Mouse (Mus musculus) gastrocnemius, postnatal 36 days (tissue): ENCODE measurements around the gene Gm29094. TPM values are rescaled to one million over a fixed set of nuclear protein-coding genes. Genes with fewer than 3 reads are reported as not detected.
"Not testable (repeated sequence)": the region's sequence is repeated elsewhere in the genome, so short reads cannot be mapped to it uniquely, and the experiment has no call there.

Source experiments
- DNase-seq, 2 experiments: peaks; one replicate each; pipeline ENCODE4 v3.0.0; 2022
- intact Hi-C: fragments of 180-260 bp; cut with DNase I; formaldehyde crosslinking; loops from one replicate; pipeline ENCODE4 v1.15.1; 2025
- long read RNA-seq, 2 experiments: library from polyadenylated mRNA; stranded (forward); transcript quantifications; one replicate each; pipeline ENCODE4 v2.0.0; 2021
- total RNA-seq, 2 experiments: library from RNA; stranded (reverse); gene quantifications; 2 replicates each; pipeline ENCODE4 v1.2.3; 2021

Gm29094 gene
- total RNA-seq: not detected
- long read RNA-seq, experiment 1: 0 reads
- long read RNA-seq, experiment 2: 0 reads

- intact Hi-C loops, DNase-seq: not testable (repeated sequence)
Observed at GRCm38 (mm10) chr9:89198969-89199416, at the start of gene Gm29094, which contains the start of gene Bcl2a1b. TSS of gene Gm29094 (plus strand) at chr9:89199379. TSS of gene Bcl2a1b (plus strand) at chr9:89199209.

DNA sequence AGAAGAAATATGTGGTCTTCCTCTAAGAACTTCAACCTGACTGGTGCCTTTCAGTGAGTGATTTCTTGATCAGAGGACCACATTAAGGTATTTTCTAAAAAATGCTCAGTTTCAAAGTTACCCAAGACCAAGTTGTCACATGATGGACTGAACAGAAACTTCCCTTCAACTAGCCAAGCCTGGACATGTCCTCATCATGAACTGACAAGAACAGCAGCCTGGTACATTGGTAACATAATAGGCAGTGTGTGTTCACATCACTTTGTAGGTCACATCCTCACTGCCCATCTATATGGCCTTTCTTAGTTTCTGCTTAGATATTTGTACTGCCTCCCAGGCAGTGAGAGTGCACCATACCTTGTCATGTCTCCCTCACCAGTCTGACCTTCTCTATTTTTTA, 26.6 kb upstream of the Gm29094 start:
- intact Hi-C loops, DNase-seq: not testable (repeated sequence)

DNA sequence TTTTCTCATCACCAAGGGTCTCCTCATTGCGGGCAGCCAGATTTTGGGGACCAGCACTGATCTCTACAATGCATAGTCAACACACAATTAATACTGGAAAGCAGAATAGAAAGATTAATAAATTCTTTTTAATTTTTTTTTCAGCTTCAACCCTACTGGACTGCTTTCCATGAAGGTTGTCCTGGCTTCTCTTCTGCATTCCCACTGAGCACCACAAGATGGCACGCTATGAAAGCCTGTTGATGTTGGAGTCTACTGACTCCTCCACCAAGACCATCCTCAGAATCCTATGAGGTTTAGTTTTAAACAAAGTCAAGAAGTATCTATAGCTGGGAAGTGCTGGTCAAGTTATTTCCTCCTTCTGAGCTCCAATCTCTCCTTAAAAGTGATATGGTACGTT, 20.3 kb upstream of the Gm29094 start:
- intact Hi-C loops: not testable (repeated sequence)

GRCm38 (mm10) chr9:89179469-89179868, 19.7 kb upstream of the Gm29094 start:
- DNase-seq, intact Hi-C loops: not testable (repeated sequence)

More for the DNA sequence above, 20.3 kb upstream of the Gm29094 start:
- DNase-seq: peak; percentile 15 to 37

GRCm38 (mm10) chr9:89187006-89187405, 12.2 kb upstream of the Gm29094 start:
- DNase-seq, intact Hi-C loops: not testable (repeated sequence)

- intact Hi-C loops, DNase-seq: not testable (repeated sequence)
Observed at GRCm38 (mm10) chr9:89195483-89195882, 3.7 kb upstream of the Gm29094 start.

- not testable (repeated sequence) for DNase-seq
Observed at GRCm38 (mm10) chr9:89197509-89197908, 1.7 kb upstream of the Gm29094 start.

GRCm38 (mm10) chr9:89198349-89198748, 830 bp upstream of the Gm29094 start:
- DNase-seq, intact Hi-C loops: not testable (repeated sequence)

More at GRCm38 (mm10) chr9:89197509-89197908, 1.7 kb upstream of the Gm29094 start:
- intact Hi-C loops: not testable (repeated sequence)

GRCm38 (mm10) chr9:89202256-89202655, 3.1 kb downstream of the Gm29094 start:
- intact Hi-C loops, DNase-seq: not testable (repeated sequence)

- DNase-seq, intact Hi-C loops: not testable (repeated sequence)
Observed at GRCm38 (mm10) chr9:89208939-89209338, 9.8 kb downstream of the Gm29094 start.

DNA sequence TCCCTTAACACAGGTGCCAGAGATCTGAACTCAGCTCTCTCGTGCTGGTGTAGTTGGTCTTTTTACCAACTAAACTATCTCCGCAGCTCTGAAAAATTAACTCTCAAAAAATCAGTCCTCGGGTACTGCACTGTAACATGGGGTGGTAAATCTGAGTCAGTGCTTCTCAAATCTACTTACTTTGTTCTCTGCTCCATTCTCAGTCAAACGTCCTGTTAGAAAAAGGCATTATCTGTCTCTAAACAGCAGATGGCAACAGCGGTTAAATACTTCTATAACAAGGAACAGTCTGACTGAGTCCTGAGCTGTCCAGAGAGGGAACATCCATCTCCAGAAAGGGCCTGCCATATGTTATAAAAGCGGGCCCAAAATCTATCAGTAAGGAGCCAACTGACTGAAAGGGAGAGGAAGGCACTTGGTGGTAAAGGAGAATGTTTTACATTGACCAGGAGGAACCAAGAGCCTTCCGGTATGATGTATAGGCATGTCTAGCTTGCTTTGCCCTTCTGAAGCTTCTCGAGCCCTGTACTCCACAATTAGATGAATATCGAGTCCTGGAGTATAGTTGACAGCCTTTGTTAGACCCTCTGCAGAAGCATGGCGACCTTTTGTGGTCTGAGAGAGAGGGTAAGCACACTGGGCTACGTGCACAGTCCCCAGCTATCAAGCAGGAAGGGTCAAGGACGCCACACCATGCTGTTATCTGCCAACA, 11.3 kb downstream of the Gm29094 start, which contains the start of gene Mthfs:
Gene Mthfs, plus strand, starts transcription at position 324 of the 712 bp plus-strand sequence.
- DNase-seq, intact Hi-C loops: not testable (repeated sequence)

GRCm38 (mm10) chr9:89211065-89211858, 12.1 kb downstream of the Gm29094 start:
- DNase-seq: peak; percentile 74 to 90
- intact Hi-C loops: not testable (repeated sequence)

DNA sequence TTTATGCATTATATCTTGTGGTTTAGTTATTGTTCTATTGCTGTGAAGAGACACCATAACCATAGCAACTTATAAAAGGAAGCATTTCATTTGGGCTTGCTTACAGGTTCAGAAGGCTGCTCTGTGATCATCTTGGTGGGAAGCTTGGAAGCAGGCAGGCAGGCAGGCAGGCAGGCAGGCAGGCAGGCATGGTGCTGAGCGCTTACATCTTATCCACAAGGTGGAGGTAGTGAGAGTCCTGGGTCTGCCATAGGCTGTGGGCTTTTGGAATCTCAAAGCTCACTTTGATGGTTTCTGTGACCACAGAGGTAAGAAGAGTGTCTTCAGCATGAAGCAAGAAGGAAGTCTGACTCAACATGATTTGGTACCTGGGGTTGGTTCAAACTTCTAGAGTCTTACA, 13.2 kb downstream of the Gm29094 start:
- intact Hi-C loops, DNase-seq: not testable (repeated sequence)

DNA sequence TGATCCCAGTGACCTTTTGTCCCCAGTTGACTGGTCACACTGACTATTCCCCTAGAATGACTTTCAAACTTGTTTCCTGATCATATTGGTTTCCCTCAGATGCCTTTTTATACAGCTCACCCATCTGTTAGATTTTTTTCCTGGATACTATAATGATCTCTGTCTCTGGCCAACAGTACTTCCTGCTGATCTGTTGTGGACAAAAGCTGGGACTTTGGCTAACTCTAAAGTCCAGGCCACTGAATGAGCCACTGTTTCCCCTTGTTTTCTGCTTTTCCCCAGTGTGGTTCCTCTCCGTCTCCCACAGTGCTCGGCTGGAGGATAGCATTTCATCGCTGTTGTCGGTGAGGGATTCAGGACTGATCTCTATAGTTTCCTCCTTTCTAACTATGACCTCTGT, 19.0 kb downstream of the Gm29094 start:
- intact Hi-C loops, DNase-seq: not testable (repeated sequence)

DNA sequence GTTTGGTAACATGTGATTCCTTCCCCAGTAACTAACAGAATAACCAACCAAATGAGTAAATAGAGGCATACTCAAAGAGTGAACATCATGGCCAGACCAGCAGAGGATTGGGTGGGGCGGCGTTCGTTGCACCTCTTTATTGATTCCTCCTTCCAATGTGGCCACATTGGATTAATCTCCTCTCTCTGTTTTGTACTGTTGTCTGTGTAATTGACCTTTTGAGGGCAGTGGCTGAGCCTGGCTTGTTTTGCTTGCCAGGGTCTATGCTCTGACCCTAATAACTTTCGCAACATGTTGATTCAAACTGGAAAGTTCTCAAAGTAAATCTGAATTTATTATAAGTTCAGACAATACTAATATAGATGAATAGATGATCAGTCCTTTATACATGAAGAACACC, 20.5 kb downstream of the Gm29094 start:
- intact Hi-C loops, DNase-seq: not testable (repeated sequence)

GRCm38 (mm10) chr9:89220704-89221287, 21.6 kb downstream of the Gm29094 start:
- intact Hi-C loops, DNase-seq: not testable (repeated sequence)

DNA sequence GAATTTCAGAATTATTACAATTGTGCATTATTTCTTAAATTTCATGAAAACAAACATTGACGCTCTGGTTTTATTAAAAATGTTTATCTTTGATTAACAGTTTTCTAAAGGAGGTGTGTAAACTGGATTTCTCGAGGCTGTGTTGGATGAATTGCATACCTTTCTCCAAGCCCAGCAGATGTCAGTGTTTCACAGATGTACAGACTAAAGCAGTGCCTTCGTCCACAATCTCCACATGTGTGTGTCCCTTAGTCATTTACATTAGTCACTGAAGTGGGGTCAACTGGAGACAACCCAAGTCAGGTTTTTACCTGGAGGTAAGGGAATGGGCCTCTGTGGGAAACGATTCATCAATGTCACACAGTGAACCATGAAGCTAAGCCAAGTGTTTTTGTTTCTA, 26.9 kb downstream of the Gm29094 start:
- no peak for DNase-seq

DNA sequence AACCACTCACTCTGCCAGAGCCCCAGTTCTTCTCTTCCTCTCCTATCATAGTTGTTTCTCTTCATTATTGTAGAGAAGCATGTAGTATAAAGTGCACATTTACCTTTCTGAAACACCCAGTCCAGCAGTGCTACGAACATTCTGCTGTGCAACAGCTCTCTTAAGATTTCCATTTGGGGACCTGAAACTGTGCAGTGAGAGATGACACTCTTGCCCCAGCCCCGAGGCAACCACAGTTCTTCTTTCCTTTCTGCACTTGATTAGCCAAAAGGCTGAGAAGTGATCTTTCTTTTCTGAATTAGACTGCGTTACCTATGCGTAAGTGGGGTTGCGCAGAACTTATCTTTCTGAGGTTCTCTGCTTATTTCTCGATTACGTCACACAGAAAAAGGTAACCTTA, 28.9 kb downstream of the Gm29094 start:
- DNase-seq: no peak
- intact Hi-C loops: no loop called here

More for the DNA sequence above, 26.9 kb downstream of the Gm29094 start:
- intact Hi-C loops: no loop called here

DNA sequence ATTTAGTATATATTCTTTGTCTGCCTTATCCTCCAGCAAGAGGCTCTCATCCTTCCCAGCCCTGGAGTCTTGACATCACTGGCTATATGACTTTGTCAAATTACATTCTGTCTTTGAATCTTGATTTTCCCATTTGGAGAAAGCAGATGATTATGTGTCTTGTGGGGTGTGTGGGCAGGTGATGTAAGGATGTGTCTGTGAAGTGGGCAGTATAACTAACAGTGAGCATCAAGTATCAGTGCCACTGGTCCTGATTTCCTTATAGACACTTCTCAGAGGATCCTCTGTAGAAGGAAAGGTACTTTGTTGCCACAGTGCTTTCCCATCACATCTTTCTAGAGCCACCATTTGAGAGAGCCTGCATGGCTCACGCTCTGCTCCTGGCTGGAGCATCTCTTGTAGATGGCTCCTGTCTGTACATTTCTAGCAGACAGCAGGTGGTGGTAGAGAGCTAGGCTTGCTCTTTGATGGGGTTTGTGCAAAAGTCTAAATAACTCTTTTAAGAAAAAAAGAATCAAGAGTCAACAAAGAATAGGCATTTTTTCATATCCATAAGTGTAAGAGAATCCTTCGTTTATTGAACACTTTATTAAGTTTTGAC, 31.8 kb downstream of the Gm29094 start:
- not testable (repeated sequence) for DNase-seq

DNA sequence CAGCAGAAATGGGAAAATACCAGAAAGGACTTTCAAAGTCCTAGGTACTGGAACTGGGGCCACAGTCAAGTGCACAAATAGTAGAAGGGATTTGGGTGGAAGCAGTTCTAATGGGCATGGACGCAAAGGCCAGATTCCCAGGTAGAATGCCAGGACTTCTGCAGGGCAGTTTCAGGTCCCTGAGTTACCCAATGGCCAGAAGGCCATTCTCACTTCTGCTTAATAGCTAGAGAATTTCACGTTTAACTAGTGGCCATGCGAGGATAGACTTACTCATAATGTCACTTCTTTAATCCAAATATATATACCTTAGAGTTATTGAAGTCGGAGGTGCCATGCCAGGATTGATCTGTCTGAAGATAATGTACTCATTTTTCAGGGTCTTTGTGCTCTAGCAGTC, 38.0 kb downstream of the Gm29094 start:
- DNase-seq, intact Hi-C loops: not testable (repeated sequence)

More for the DNA sequence above, 31.8 kb downstream of the Gm29094 start:
- intact Hi-C loops: not testable (repeated sequence)
